Mouse (Mus musculus) Patski (cell line): ENCODE results near the gene Msi1. TPM values are rescaled to one million over a fixed set of nuclear protein-coding genes. Genes with fewer than 3 reads are reported as not detected.
"Not testable (repeated sequence)": the region's sequence is repeated elsewhere in the genome, so short reads cannot be mapped to it uniquely, and the experiment has no call there.

Experiments used
- ATAC-seq: fragments of 100-300 bp; one replicate; pipeline ENCODE4 v1.8.0; 2021
- CTCF ChIA-PET: fragments of 350-600 bp; sonication (Branson Sonifier 250); formaldehyde crosslinking; loops from one replicate; lab custom pipeline; 2022; ENCODE audit warnings: inconsistent platforms; lab: Charles Lee
- POLR2A ChIA-PET: fragments of 350-600 bp; sonication (Branson Sonifier 250); formaldehyde crosslinking; loops from one replicate; lab custom pipeline; 2022; ENCODE audit warnings: antibody characterized with exemption, inconsistent platforms; lab: Charles Lee
- DNase-seq: peaks from one replicate; pipeline ENCODE4 v3.0.0-alpha.2; 2011; ENCODE audit warnings: low read depth, low spot score
- H3K27me3 ChIP-seq: fragments of 371-371 bp; one replicate; pipeline ENCODE4 v1.5.1; 2021
- CTCF ChIP-seq: fragments of 100-300 bp; IDR thresholded peaks from one replicate; pipeline ENCODE4 v1.5.1; 2021
- in situ Hi-C: fragments of 300-500 bp; cut with MboI; formaldehyde crosslinking; loops from 3 replicates; pipeline ENCODE4 v1.11.1; 2018; ENCODE audit warnings: low pct_unique_long_range_greater_than_20kb, mixed read lengths
- polyA plus RNA-seq: library from polyadenylated mRNA; unstranded; gene quantifications from one replicate; pipeline ENCODE4 v1.2.3, GENCODE M21; 2021

Msi1 gene
- polyA plus RNA-seq, 1 experiment from 2014 or later, result 22.2 TPM

GRCm38 (mm10) chr5:115490638-115491000, 61.2 kb downstream of the Msi1 start:
- no peak for ATAC-seq
- H3K27me3 ChIP-seq, result no peaks in the 10 kb centered on the region
- ChIA-PET CTCF (no interaction called here), POLR2A (interaction anchor here (0.6 to 2.3 kb wide), 3 partner anchors 39 to 144 kb away, joined by 3 to 6 read pairs (median 3); no protein-coding TSS in a partner anchor)
- no peak for TF ChIP-seq CTCF
- in situ Hi-C loops, result no loop called here
- DNase-seq, result no peak

- ChIA-PET POLR2A (interaction anchor here (0.7 to 1.6 kb wide), 7 partner anchors 18 to 381 kb away, joined by 3 to 5 read pairs (median 3); no protein-coding TSS in a partner anchor), CTCF (interaction anchor here (1.0 to 2.8 kb wide), 4 partner anchors 12 to 89 kb away, joined by 3 to 9 read pairs (median 4); no protein-coding TSS in a partner anchor)
- ATAC-seq, result no peak
- DNase-seq, result no peak
- H3K27me3 ChIP-seq, result no peaks in the 10 kb centered on the region
- no peak for TF ChIP-seq CTCF
- in situ Hi-C loops, result no loop called here
Measured at GRCm38 (mm10) chr5:115491076-115491475, 61.7 kb downstream of the Msi1 start.

- in situ Hi-C loops, result no loop called here
- ChIA-PET POLR2A (interaction anchor here (0.6 to 1.7 kb wide), 12 partner anchors 11 to 432 kb away, joined by 3 to 7 read pairs (median 3); partner anchors contain the start of gene Rplp0), CTCF (interaction anchor here (1.0 to 2.8 kb wide), 5 partner anchors 12 to 88 kb away, joined by 3 to 9 read pairs (median 4); no protein-coding TSS in a partner anchor)
- DNase-seq (peak; percentile 94), ATAC-seq (peak; percentile 83)
- no peak for TF ChIP-seq CTCF
- H3K27me3 ChIP-seq, result no peaks in the 10 kb centered on the region
Measured at GRCm38 (mm10) chr5:115491771-115492322, 62.4 kb downstream of the Msi1 start.

GRCm38 (mm10) chr5:115492711-115493335, 63.4 kb downstream of the Msi1 start:
- no peaks in the 10 kb centered on the region for H3K27me3 ChIP-seq
- in situ Hi-C loops, result no loop called here
- ATAC-seq, result no peak
- ChIA-PET CTCF (interaction anchor here (1.0 to 2.8 kb wide), 4 partner anchors 11 to 63 kb away, joined by 4 to 9 read pairs (median 6); no protein-coding TSS in a partner anchor), POLR2A (interaction anchor here (0.6 to 1.7 kb wide), 7 partner anchors 10 to 254 kb away, joined by 3 to 4 read pairs (median 3); partner anchors contain the start of gene Rplp0)
- TF ChIP-seq CTCF, result no peak
- no peak for DNase-seq

GRCm38 (mm10) chr5:115493441-115493840, 64.0 kb downstream of the Msi1 start:
- no peaks in the 10 kb centered on the region for H3K27me3 ChIP-seq
- in situ Hi-C loops, result no loop called here
- ChIA-PET CTCF (interaction anchor here (2.0 to 2.8 kb wide), 2 partner anchors 10 to 45 kb away, joined by 7 to 9 read pairs; no protein-coding TSS in a partner anchor), POLR2A (interaction anchor here (0.6 to 1.7 kb wide), 3 partner anchors 10 to 71 kb away, joined by 3 to 4 read pairs (median 4); no protein-coding TSS in a partner anchor)
- ATAC-seq, result no peak
- TF ChIP-seq CTCF, result no peak
- no peak for DNase-seq

- DNase-seq, ATAC-seq, in situ Hi-C loops, H3K27me3 ChIP-seq: not testable (repeated sequence)
- CTCF ChIA-PET, result interaction anchor here (0.9 to 1.4 kb wide), 3 partner anchors 43 to 65 kb away, joined by 3 to 7 read pairs (median 3); no protein-coding TSS in a partner anchor
- POLR2A ChIA-PET, result interaction anchor here (0.5 kb wide), 1 partner anchor 12 kb away, joined by 4 read pairs; no protein-coding TSS in a partner anchor
Measured at GRCm38 (mm10) chr5:115495618-115496017, 66.2 kb downstream of the Msi1 start.

GRCm38 (mm10) chr5:115497033-115497432, 67.6 kb downstream of the Msi1 start:
- ChIA-PET POLR2A (interaction anchor here (0.7 kb wide), 1 partner anchor 36 kb away, joined by 3 read pairs; no protein-coding TSS in a partner anchor), CTCF (interaction anchor here (1.4 kb wide), 1 partner anchor 41 kb away, joined by 7 read pairs; no protein-coding TSS in a partner anchor)
- ATAC-seq (no peak), DNase-seq (no peak)
- no peak for TF ChIP-seq CTCF
- in situ Hi-C loops, result no loop called here
- no peaks in the 10 kb centered on the region for H3K27me3 ChIP-seq

GRCm38 (mm10) chr5:115498307-115499240, 69.2 kb downstream of the Msi1 start:
- H3K27me3 ChIP-seq, result no peaks in the 10 kb centered on the region
- ATAC-seq, result no peak
- CTCF ChIA-PET, result interaction anchor here (1.2 kb wide), 1 partner anchor 40 kb away, joined by 4 read pairs; no protein-coding TSS in a partner anchor
- DNase-seq, result no peak
- no peak for TF ChIP-seq CTCF
- in situ Hi-C loops, result no loop called here
- POLR2A ChIA-PET, result no interaction called here

GRCm38 (mm10) chr5:115500383-115500935, 71.1 kb downstream of the Msi1 start:
- CTCF ChIA-PET, result interaction anchor here (12.8 kb wide), 1 partner anchor 38 kb away, joined by 160 read pairs; no protein-coding TSS in a partner anchor
- ATAC-seq (no peak), DNase-seq (no peak)
- TF ChIP-seq CTCF, result no peak
- no peaks in the 10 kb centered on the region for H3K27me3 ChIP-seq
- POLR2A ChIA-PET, result no interaction called here
- in situ Hi-C loops, result loop anchor here (5.0 to 25.0 kb wide), 2 partner anchors 37 to 1513 kb away; partner anchors contain the start of gene Ssh1
